Mouse (Mus musculus) ES-E14 (cell line): ENCODE results near the gene Rab14. TPM values are rescaled to one million over a fixed set of nuclear protein-coding genes. Genes with fewer than 3 reads are reported as not detected.

Source experiments
- DNase-seq: peaks from one replicate; pipeline ENCODE4 v3.0.0-alpha.2; 2013; ENCODE audit warnings: low read depth, low spot score
- H3K27ac ChIP-seq: 2 replicates; pipeline ENCODE4 v1.5.1; 2012; ENCODE audit warnings: low read depth, mild to moderate bottlenecking, low read length, moderate library complexity, mixed read lengths; ENCODE audit not compliant: poor library complexity, insufficient read depth, severe bottlenecking
- H3K36me3 ChIP-seq: 2 replicates; pipeline ENCODE4 v1.6.1; 2012; ENCODE audit warnings: mild to moderate bottlenecking, low read length, moderate library complexity, mixed read lengths; ENCODE audit not compliant: control insufficient read depth, poor library complexity, insufficient read depth, severe bottlenecking
- H3K4me1 ChIP-seq, 2 experiments: fragments of 150-350 bp in 1 of 2; sonication (generic) in 1 of 2; 2 replicates each; pipeline ENCODE4 v1.6.1; 2012; ENCODE audit warnings: low read length in 2 of 2, mild to moderate bottlenecking in 1 of 2, mixed read lengths in 1 of 2; ENCODE audit not compliant: control insufficient read depth in 2 of 2, insufficient read depth in 2 of 2, poor library complexity in 1 of 2
- H3K4me3 ChIP-seq, 2 experiments: fragments of 150-350 bp in 1 of 2; sonication (generic) in 1 of 2; 2 replicates each; pipeline ENCODE4 v1.5.1; 2012; ENCODE audit warnings: low read length in 2 of 2, low read depth in 1 of 2, mild to moderate bottlenecking in 1 of 2, mixed read lengths in 1 of 2; ENCODE audit not compliant: insufficient read depth in 1 of 2, poor library complexity in 1 of 2, severe bottlenecking in 1 of 2
- H3K9ac ChIP-seq: 2 replicates; pipeline ENCODE4 v1.6.1; 2012; ENCODE audit warnings: low read depth, mild to moderate bottlenecking, low read length, mixed read lengths; ENCODE audit not compliant: poor library complexity, insufficient read depth, severe bottlenecking
- H3K9me3 ChIP-seq: fragments of 150-350 bp; sonication (generic); 2 replicates; pipeline ENCODE4 v1.6.1; 2012; ENCODE audit warnings: low read depth, mild to moderate bottlenecking, low read length; ENCODE audit not compliant: control insufficient read depth, insufficient read depth
- CHD2 ChIP-seq: IDR thresholded peaks from 2 replicates; pipeline ENCODE4 v1.6.1; 2014; ENCODE audit warnings: mild to moderate bottlenecking, low read depth, low read length, inconsistent platforms
- HCFC1 ChIP-seq: IDR thresholded peaks from 2 replicates; pipeline ENCODE4 v1.6.1; 2012; ENCODE audit warnings: low read length, inconsistent platforms, borderline replicate concordance; ENCODE audit not compliant: insufficient read depth
- MAFK ChIP-seq: IDR thresholded peaks from 2 replicates; pipeline ENCODE4 v1.6.1; 2014; ENCODE audit warnings: mild to moderate bottlenecking, low read depth, low read length, inconsistent platforms; ENCODE audit not compliant: insufficient read depth
- ZC3H11A ChIP-seq: IDR thresholded peaks from 2 replicates; pipeline ENCODE4 v1.6.1; 2012; ENCODE audit warnings: low read depth, mild to moderate bottlenecking, inconsistent platforms, low read length, borderline replicate concordance
- ZNF384 ChIP-seq: IDR thresholded peaks from 2 replicates; pipeline ENCODE4 v1.6.1; 2012; ENCODE audit warnings: low read depth, low read length, inconsistent platforms
- in situ Hi-C, 2 experiments: fragments of 600-800 bp; cut with MboI; formaldehyde crosslinking; loops; one replicate each; pipeline ENCODE4 v1.15.1; 2025; ENCODE audit warnings: low sequenced_read_pairs in 2 of 2, inconsistent platforms in 1 of 2; ENCODE audit not compliant: unreplicated experiment in 2 of 2
- total RNA-seq: library from RNA; depleted of rRNA; stranded (reverse); fragments of 300-350 nt; gene quantifications from 2 replicates; pipeline ENCODE4 v1.2.3, GENCODE M21; 2012

Rab14 gene
- total RNA-seq, 1 experiment = 39.5 TPM

DNA sequence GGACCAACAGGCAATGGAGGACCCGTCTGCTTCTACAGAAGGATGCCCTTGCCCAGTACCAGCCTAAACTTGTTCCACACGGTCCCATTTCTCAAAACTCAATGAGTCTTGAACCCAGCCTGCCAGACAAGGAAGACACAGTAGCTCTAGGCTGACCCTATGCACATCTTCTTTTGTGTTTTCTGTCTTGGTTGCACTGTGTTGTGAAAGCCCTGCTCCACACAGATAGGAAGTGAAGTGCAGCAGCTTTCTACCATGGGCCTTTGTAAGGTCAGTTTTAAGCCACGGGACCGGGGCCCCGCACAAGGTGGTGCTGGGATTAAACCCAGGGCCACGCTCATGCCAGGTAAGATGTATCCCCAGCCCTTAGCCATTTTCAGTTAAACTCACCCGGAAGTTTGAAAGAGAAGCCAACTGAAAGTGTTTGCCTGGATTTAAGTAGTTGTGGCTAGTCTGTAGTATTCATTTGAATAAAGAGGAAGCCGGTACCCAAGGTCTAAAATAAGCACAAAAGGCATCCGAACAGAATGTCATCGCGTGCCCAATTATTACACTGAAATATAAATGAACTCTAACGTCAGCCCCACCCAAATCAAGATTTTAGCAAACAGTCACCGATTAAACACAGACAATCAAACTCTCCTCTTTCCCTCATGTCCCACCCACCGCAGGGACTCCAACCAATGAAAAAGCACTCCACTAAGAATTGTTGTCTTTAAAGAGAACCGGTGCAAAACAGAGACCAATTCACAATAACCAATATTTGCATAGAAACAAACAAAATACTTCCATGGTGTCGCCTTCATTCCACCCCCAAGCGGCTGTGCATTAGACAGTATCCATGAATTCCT lies 31.9 kb upstream of the Rab14 start:
- Histone ChIP-seq H3K36me3 (no peaks in the 10 kb centered on the region), H3K27ac (no peak overlapping the region), H3K4me1 (no peaks in the 10 kb centered on the region; a peak in 1 of 4 replicates), H3K9ac (no peak overlapping the region), H3K4me3 (no peak overlapping the region), H3K9me3 (no peaks in the 10 kb centered on the region)
- DNase-seq = no peak
- TF ChIP-seq HCFC1 (no peak), MAFK (no peak), ZNF384 (no peak), CHD2 (no peak), ZC3H11A (no peak)
- in situ Hi-C loops = no loop called here

DNA sequence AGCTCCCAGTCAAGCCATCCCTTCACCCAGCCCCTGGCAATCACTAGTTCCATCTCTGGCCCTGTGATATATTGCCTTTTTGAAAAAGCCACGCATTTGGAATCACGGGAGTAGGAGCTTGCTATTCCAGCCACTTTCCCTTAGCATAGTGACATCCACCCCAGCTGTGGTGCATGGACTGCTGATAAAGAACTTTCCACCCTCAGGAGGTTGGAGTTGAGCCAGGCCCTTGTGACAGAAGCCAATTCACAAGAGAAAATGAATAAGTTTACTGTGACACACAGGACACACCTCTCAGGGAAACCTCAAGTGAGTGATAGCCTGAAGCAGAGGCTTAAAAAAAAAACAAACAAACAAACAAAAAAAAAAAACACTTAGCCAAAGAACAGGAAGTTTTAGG lies 31.0 kb upstream of the Rab14 start:
- no peak overlapping the region for H3K4me3 ChIP-seq
- no peaks in the 10 kb centered on the region for H3K36me3 ChIP-seq
- H3K4me1 ChIP-seq = no peaks in the 10 kb centered on the region; a peak in 1 of 4 replicates
- in situ Hi-C loops = no loop called here
- DNase-seq = no peak
- H3K9ac ChIP-seq = no peak overlapping the region
- TF ChIP-seq ZNF384 = no peak
- no peak for TF ChIP-seq CHD2
- TF ChIP-seq HCFC1 = no peak
- no peak for TF ChIP-seq MAFK
- no peak for TF ChIP-seq ZC3H11A
- H3K9me3 ChIP-seq = no peaks in the 10 kb centered on the region
- no peak overlapping the region for H3K27ac ChIP-seq

DNA sequence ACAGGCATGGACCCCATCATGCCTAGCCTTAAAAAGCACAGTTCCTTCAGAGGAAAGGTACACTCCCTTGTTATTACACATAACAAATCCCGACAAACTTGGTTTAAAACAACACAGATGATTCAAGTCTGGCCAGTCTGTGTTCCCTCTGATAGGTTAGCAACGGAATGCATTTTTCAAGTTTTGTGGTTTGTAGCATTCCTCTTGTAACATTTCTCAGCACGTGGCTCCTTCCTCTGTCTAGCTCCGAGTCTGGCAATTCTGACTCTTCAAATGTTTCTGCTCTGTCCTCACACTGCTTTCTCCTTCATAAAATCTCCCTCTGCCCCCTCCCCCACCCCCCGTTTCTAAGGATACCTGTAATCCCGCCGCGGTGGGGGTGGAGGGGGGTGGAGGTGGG lies 29.3 kb upstream of the Rab14 start:
- DNase-seq = no peak

DNA sequence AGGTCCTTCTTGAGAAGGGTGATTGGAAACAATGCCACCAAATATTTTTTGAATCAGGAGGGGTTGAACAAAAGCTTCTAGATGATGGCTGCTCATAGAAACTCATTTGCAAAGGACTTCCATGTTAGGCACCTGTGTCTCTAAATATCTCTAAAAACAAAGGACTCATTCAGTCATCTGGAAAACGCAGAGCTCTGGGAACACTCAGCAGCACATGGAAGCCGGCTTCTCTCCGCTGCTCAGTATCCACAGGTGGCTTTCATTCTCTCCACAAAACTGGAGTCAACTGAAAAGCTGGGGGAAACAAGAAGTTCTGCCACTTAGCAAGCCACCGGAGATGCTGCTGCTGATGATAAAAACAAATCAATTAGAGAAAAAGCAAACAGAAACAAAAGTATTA lies 27.2 kb upstream of the Rab14 start:
- Histone ChIP-seq H3K9me3 (no peaks in the 10 kb centered on the region), H3K27ac (no peak overlapping the region), H3K4me3 (no peak overlapping the region), H3K36me3 (no peaks in the 10 kb centered on the region), H3K9ac (no peak overlapping the region), H3K4me1 (peaks cover 2 to 3% of the 10 kb centered on the region in 2 experiments; a peak in 2 of 4 replicates)
- in situ Hi-C loops = no loop called here
- no peak for DNase-seq
- TF ChIP-seq ZC3H11A (no peak), HCFC1 (no peak), CHD2 (no peak), ZNF384 (no peak), MAFK (no peak)

More for the DNA sequence above, 29.3 kb upstream of the Rab14 start:
- TF ChIP-seq ZC3H11A = no peak
- TF ChIP-seq MAFK = no peak
- no peak for TF ChIP-seq CHD2
- no peak for TF ChIP-seq ZNF384
- no peak for TF ChIP-seq HCFC1
- H3K27ac ChIP-seq = no peak overlapping the region
- H3K9ac ChIP-seq = no peak overlapping the region
- peaks cover 2 to 3% of the 10 kb centered on the region in 2 experiments; a peak in 2 of 4 replicates for H3K4me1 ChIP-seq
- H3K9me3 ChIP-seq = no peaks in the 10 kb centered on the region
- no peak overlapping the region for H3K4me3 ChIP-seq
- in situ Hi-C loops = no loop called here
- no peaks in the 10 kb centered on the region for H3K36me3 ChIP-seq
